Mouse (Mus musculus) layer of hippocampus, postnatal 14 days (tissue): ENCODE data around the gene Dnah11. TPM values are rescaled to one million over a fixed set of nuclear protein-coding genes. Genes with fewer than 3 reads are reported as not detected.
"Not testable (repeated sequence)": the region's sequence is repeated elsewhere in the genome, so short reads cannot be mapped to it uniquely, and the experiment has no call there.

ENCODE experiments used
- DNase-seq, 2 experiments: peaks; one replicate each; pipeline ENCODE4 v3.0.0; 2021 to 2022; ENCODE audit warnings: low spot score in 2 of 2, mixed read lengths in 1 of 2
- total RNA-seq, 2 experiments: library from RNA; stranded (reverse); gene quantifications; 2 replicates each; pipeline ENCODE4 v1.2.3; 2021

Dnah11 gene
- total RNA-seq, 2 experiments from 2014 or later = 2.2 to 2.8 TPM

- DNase-seq = peak; percentile 9 to 32
Observed at GRCm38 (mm10) chr12:117989018-117989828, 209.6 kb downstream of the Dnah11 start.

DNA sequence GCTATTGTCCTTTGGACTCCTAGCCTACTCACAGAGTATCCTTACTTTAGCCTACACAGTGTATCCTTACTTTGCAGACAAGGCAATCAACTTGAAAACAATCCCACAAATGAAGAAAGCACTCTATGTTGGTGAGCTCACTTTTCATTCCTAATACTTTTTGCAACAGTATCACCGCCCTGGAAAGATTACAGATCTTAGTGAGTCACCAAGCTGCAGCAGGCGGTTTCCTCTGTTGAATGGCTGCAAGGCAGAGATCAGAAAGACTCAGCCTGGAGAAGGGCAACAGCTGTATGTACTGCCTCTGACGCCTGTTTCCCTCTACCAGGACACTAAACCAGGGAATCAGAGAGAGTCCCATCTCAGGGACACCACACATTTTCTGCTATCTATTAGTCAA is 218.5 kb downstream of the Dnah11 start:
- DNase-seq = no peak

DNA sequence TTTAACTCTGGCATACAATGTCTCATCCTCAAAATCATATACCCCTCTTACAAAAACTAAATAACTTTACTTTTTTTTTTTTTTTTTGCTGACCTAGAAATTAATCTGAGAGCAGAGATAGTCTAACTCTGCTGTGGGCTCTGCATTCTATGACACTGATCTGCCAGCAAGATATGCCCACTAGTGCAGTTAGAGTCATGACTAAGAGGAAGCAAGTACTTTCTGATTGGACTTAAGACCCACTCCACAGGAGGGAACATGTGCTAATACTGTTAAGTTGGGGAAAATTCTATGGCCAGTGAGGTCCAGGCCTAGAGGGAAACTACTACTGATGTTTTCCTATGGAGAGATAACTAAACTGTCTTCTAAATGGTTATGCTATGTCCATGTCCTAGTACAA is 225.1 kb downstream of the Dnah11 start:
- no peak for DNase-seq

DNA sequence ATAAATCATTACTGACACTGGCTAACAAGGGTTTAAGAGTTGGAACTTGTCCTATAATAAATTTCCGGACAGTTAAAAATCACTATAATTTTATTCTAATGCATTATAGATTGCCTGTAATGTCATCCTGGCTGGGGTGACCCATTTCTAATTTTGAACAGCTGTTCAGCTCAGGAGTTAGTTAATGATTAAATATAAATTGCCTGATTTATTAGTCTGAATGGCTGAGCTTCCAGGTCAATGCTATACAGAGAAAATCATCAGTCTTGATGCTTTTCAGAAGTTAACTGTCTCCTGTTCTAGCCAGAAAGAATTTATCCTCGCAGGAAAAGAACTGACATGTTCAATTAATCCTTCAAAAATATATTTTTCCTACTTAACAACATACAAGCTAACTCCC is 236.1 kb downstream of the Dnah11 start:
- no peak for DNase-seq

DNA sequence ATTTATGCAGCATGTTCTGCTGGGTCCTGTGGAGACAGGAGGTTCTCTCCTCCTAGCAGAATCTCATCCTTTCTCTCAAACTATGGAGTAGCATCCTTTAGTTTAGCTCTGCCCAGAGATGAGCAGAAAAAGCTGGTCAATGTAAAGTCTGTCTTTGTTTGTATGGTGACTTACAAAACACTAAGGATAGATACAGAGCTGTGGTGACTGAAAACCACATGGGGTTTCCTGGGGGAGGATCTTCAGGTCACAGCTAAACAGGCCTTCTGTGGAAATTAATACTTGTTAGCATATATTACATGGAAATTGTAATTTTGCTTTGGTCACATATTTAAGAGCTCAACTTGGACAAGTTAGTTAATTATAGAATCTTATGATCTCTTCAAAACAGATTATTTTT is 239.6 kb downstream of the Dnah11 start:
- no peak for DNase-seq

DNA sequence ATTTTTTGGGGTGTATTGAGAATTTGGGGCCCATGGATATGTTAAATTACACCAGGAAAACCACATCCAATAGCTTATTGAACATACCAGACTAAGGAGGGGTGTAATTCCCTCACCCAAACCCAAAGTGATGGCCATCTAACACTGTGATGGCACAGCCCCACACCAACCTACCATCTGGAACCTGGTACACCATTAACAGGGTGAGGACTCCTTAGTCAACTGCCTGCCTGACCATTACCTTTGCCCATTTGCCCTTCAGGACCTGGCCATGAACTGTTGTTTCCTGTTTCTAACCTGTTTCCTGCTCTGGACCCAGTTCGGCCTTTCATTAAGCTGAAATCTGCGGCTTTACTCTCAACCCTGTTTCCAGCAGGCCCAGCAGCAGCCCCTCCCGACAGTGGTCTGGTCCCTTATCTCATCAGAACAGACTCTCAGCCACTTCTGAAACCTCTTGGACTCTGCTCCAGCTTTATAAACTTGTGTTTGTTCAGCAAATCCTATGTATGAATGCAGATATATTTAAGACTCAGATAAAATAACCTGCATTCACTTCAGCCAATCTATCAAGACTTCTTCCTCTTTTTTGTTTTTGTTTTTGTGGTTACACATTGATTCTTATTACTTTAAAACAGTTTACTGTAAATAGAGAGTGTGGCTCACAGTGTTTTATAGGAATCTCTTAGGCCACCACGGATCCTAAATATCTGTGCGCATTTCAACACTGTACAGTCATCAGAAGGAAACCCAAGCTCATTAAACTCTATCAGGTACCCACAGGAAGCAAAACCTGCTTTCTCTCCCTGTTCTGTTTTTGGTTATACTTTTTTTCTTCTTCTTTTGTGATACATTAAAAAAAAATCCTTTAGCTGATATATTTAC is 251.8 kb downstream of the Dnah11 start:
- no peak for DNase-seq

- DNase-seq = no peak
Observed at GRCm38 (mm10) chr12:117941947-117942346, 256.9 kb downstream of the Dnah11 start.

GRCm38 (mm10) chr12:117938214-117938613 is 260.6 kb downstream of the Dnah11 start:
- no peak for DNase-seq

GRCm38 (mm10) chr12:117932026-117932425 is 266.8 kb downstream of the Dnah11 start:
- no peak for DNase-seq

DNA sequence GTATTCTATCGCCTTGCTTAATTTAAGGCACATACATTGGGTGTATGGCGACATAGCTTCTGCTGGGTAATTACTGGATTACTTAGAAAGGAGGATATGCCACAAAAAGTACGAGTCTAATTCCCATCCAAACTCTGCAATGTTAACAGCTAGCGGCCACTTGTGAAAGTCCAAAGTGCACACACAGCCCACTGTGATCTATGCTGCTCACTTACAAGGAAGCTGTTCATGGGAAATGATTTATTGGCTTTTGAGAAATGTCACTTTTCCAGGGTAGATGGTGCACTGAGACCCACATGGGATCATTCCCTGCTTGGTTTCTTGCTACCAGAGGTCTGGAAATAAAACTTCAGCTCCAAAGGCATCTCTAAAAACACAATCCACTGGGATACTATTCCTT is 269.1 kb downstream of the Dnah11 start:
- no peak for DNase-seq

GRCm38 (mm10) chr12:117915826-117916588 is 282.8 kb downstream of the Dnah11 start:
- no peak for DNase-seq

GRCm38 (mm10) chr12:117914613-117915245 is 284.1 kb downstream of the Dnah11 start:
- DNase-seq = no peak

DNA sequence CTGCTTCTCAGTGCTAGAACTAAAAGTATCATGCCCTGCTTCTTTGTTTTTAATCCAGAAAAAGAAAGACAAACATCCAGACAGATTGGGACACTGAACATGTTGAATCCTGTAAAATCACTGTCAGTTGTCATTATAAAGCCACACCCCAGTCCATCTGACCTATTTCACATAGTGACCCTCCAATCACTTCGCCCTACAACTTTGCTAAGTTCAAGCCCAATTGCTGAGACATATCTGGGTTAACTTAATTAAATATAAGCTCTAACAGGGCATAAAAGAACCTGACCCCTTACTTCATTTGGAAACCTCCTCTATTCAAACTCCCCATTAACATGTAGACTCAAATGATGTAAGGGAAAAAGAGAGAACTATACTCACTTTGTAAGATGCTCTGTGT is 287.4 kb downstream of the Dnah11 start:
- no peak for DNase-seq

GRCm38 (mm10) chr12:117905232-117905840 is 293.5 kb downstream of the Dnah11 start:
- DNase-seq = peak in 1 of 2 experiments; percentile 21

DNA sequence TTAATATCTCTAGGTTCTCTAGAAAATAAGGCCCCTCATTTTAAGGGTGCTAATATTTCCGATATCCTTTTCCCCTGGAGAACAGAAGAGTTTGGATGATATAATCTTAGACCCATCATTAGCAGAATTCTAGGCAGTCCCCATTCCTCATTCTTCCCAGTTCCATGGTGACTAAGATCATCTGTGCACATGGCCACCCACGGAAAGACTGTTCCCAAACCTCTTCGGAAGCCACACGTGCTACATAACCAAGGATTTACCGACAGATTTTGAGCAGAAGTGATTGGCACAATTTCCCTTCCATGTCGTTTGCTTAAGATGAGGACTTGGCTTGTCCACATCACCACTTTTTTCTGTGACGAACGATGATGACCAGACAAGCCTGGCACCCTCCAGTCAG is 295.2 kb downstream of the Dnah11 start:
- DNase-seq = peak; percentile 18 to 41

GRCm38 (mm10) chr12:117901352-117901751 is 297.5 kb downstream of the Dnah11 start:
- DNase-seq = not testable (repeated sequence)

DNA sequence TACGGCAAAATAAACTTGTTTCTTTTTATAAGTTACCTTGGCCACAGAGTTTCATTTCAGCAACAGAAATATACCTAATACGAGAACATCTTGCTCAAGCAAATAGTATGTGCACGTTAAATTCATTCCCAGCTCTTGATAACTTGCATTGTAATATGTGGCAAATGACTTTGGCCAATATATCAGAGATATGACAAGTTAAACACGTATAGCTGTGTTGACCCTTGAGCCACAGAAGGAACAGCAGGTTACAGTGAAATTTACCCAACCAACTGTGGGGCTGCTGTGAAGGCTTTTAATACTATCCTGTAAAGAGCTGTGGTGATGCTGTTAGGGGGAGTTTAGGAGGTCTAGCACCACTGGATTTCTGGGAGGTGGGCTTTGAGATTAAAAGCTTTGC is 298.0 kb downstream of the Dnah11 start:
- not testable (repeated sequence) for DNase-seq

- no peak for DNase-seq
Observed at GRCm38 (mm10) chr12:117887422-117887821, 311.4 kb downstream of the Dnah11 start.

DNA sequence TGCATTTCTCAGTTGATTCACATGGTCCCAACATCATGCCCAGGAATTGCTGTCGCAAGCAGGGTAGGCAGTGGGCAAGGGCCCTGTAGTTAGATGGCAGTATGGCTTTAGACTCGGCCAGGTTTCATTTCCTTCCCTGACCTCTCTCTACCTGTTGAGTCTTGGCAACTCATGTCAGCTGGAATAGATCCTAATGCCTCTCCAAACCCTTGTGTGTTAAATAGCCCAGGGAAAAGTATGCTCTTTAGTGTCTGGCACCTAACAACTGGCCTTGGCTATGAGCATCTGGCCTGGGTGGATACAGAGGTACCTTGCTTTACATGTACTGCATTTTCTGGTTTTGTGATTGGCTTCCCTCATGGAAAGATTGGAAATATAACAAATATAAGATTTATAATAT is 314.2 kb downstream of the Dnah11 start:
- DNase-seq = no peak

DNA sequence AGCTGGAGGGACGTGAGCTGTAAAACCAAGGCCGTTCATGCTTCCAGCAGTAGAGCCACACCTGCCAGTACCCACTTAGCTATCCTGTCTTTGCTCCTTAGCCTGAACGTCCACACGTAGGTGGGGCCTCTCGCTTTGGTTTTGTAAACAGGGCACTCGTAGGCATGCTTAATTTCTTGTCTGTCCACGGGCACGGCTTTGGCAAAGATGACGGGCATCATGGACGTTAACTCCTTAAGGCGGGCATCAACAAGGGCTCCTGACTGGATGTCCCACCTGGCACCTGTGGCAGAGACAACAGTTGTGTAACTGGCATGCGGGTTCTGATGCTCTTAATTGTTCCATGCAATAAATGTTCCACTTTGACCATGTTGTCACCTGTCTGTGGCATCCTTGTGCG is 320.5 kb downstream of the Dnah11 start:
- DNase-seq = no peak

GRCm38 (mm10) chr12:117872265-117872664 is 326.6 kb downstream of the Dnah11 start:
- DNase-seq = no peak
